Mouse (Mus musculus): Measurements from ENCODE around the gene Eloa.
"Not testable (repeated sequence)": the region's sequence is repeated elsewhere in the genome, so short reads cannot be mapped to it uniquely, and the experiment has no call there.

Eloa gene

DNA sequence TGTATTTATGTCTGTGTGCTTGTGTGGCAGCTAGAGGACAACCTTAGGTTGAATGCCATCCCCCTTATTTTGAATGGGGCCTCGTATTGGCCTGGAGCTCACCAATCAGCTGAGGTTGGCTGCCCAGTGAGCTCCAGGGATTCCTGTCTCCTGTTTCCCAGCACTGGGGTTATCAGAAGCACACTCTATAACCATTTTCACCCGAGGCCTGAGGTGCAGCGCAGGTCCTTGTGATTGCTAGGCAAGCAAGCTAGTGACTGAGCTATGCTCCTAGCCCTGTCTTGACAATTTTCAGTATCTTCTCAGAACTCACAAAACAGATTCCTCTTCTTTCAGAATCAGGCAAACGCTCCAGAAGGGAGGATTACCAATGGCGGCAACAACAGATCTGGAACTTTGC lies 37.0 kb downstream of the Eloa start:
- no peak for ATAC-seq (ENCODE audit: low TSS enrichment)

DNA sequence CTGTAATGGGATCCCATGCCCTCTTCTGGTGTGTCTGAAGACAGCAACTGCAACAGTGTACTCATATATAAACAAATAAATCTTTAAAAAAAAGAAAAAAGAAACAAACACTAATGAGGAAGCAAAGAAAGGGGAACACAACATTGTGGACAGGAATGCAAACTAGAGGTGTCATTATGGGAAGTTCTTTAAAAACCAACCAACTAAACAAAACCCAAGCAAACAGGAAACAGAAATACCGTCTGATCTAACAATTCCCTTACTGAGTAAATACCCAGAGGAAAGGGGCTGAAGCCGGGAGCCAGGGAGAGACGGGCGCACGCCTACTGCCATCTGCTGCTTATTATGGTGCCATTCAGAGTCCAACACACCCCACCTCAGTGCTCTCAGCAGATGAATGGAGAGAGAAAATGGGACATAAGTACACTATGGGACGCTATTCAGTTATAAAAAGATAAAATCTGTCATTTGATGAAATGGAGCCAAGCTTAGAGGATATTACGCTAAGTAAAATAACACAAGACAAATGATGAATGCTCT lies 40.0 kb downstream of the Eloa start:
- ATAC-seq (ENCODE audit: low TSS enrichment): peak; percentile 96

GRCm38 (mm10) chr4:135980223-135980622 lies 41.3 kb downstream of the Eloa start:
- not testable (repeated sequence) for ATAC-seq (ENCODE audit: low TSS enrichment)

- no peak for ATAC-seq (ENCODE audit: low TSS enrichment)
Observed at GRCm38 (mm10) chr4:135976146-135976545, 45.4 kb downstream of the Eloa start.

GRCm38 (mm10) chr4:135972911-135973811 lies 48.4 kb downstream of the Eloa start:
- ATAC-seq (ENCODE audit: low TSS enrichment): no peak

DNA sequence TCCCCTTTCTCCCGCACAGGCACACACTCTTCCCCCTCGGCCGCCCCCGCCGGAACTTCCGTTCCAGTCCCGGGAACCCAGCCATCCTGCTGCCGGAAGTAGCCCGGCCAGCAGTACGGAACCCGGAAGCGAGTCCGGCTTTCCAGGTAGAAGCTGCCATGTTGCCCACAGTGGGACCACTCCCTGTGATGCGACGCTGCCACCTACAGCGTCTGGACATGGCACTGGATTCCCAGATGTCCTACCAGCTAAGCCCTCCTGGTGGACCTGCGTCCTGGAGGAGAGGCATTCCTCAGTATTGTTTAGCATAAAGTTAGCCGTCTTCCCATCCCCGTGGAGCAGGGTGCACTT lies 49.0 kb downstream of the Eloa start, which contains the start of gene Lypla2:
Gene Lypla2, minus strand, starts transcription at position 71 of the 351 bp plus-strand sequence.
- ATAC-seq (ENCODE audit: low TSS enrichment): peak; percentile 89

GRCm38 (mm10) chr4:135971805-135972555 lies 49.6 kb downstream of the Eloa start:
- ATAC-seq (ENCODE audit: low TSS enrichment): peak; percentile 14; the same call in 1 of the 2 replicates

- ATAC-seq (ENCODE audit: low TSS enrichment): no peak
Observed at GRCm38 (mm10) chr4:135970585-135970984, 51.0 kb downstream of the Eloa start.

GRCm38 (mm10) chr4:135969070-135969750 lies 52.4 kb downstream of the Eloa start:
- no peak for ATAC-seq (ENCODE audit: low TSS enrichment)

DNA sequence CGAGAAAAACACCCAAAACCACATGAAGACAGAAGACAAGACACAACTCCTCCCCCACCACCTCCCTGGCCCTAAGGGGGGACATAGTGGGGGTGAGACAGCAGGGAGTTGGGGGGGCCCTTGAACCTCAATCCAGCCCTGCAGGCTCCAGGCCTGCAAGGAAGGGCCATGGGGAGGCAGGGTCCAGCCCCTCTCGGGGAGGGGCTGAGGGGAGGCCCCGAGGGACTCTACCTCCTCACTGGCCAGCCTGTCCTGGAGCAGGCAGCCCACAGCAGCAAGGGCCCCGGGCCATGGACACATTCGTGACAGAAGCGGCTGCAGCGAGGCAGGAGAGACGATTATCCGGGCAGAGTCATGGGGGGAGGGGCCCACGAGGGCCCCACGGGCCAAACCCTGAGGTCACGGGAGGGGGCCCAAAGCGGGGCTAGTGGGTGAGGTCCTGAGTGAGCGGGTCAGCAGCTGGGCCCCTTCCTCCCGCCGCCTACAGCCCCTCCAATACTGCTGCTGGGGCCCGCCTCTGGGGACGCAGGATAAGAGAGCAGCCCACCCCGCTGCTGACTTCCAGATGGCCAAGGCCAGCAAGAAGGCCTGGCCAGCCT lies 53.2 kb downstream of the Eloa start:
- ATAC-seq (ENCODE audit: low TSS enrichment): no peak

DNA sequence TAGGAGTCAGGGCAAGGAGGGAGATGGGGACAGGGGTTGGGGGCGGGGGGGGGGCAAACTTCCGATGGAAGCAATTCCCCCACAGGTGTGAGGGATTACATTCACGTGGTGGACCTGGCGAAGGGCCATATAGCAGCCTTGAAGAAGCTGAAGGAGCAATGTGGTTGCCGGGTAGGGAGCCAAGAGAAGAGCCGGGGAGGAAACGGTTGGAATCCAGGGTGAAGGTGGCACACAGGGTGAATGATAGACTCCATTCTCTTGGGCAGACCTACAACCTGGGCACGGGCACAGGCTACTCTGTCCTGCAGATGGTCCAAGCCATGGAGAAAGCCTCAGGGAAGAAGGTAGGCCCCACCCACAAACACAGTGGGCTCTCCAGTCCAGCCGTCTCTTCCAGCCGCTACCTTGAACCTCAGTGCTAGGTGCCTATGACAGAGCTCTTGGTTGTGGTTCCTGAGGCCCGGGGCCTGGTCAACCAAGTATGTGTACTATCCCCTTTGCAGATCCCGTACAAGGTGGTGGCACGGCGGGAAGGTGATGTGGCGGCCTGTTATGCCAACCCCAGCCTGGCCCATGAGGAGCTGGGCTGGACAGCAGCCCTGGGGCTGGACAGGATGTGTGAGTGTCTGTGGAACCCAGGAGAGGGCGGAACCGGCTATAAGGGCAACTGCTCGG lies 54.3 kb downstream of the Eloa start:
- ATAC-seq (ENCODE audit: low TSS enrichment): no peak

DNA sequence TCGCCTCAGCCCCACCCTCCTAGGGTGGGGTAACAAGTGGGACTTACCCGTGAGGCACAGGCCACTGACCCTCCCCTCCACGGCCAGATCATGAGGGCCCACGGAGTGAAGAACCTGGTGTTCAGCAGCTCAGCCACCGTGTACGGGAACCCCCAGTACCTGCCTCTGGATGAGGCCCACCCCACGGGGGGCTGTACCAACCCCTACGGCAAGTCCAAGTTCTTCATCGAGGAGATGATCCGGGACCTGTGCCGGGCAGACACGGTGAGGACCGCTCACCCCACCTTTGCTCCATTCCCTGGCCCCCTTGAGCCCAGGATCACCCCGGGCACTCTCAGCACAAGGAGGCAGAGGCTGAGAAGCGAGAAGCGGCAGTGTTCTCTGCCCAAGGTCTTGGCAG lies 55.3 kb downstream of the Eloa start:
- no peak for ATAC-seq (ENCODE audit: low TSS enrichment)

GRCm38 (mm10) chr4:135965113-135965512 lies 56.5 kb downstream of the Eloa start:
- no peak for ATAC-seq (ENCODE audit: low TSS enrichment)

DNA sequence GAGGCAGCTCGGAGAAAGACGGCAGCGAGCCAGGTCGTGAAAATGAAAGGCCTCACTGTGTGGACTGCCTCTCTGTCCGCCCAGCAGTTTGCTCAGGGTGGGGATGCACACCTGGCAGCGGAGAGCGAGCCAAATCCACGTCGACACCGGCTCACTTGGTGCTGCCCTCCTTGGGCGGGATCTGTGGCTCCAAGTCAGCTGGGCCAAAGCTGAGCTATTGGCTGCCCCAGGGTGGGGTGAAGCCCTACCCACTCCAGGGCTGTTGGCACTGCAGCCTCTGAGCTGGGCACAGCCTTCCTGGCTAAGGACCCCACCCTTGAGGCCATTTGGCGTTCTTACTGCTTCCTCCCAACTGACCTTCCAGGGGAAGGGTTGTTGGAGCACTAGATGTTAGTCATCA lies 57.1 kb downstream of the Eloa start:
- ATAC-seq (ENCODE audit: low TSS enrichment): peak; percentile 15; the same call in 1 of the 2 replicates

DNA sequence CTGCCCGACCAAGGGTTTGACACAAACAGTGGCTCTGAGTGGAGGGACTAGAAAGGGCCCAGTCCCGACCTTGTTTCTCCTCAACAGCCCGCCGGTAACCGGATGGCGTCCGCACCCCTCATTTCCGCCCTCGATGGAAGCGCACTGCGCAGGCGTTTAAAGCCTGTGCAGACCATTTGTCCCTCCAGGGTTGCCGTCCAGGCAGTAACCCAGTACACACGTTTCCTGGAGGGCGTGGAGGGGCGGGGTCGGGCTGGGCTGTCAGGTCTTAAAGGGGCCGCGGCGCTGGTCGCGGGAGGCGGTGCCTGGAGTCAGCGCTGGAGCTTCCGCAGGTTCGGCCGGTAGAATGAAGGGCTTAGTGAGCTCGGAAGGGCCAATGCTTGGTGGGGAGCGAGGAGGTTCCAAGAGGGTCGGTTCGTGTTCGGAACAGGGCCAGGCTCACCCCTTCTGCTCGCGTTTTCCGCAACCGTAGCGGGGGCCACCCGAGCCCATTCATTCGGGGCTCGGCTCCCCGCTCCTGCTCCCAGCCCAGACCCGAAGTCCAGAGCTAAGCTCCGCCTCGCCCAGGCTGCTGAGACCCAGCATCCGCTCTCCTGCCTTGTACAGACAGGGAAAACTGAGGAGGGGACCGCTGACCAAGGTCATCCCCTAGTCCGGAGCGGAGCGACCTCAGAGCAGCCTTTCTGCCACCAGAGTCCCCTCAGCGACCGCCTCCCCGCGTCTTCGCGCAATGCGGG lies 57.9 kb downstream of the Eloa start, which contains the start of gene Gale:
Gene Gale, plus strand, starts transcription at position 271 of the 737 bp plus-strand sequence.
- peak; percentile 74 for ATAC-seq (ENCODE audit: low TSS enrichment)

DNA sequence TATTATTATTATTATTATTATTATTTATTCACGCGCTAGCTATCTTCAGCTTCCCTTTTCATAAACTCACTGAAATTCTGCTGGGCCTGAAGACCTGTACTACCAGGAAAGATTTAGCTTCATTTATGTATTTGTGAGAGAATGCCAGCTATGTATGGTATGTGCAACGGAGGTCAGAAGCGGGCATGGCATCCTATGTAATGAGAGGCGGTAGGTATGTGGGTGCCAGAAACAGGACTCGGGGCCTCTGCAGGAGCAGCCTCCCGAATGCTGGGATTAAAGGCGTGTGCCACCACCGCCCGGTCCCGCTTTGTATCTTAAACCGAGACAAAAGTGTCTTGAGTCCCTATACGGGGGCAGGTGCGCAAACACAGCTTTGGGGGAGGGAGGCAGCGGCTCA lies 58.6 kb downstream of the Eloa start:
- ATAC-seq (ENCODE audit: low TSS enrichment): peak; percentile 2; the same call in 1 of the 2 replicates

- no peak for ATAC-seq (ENCODE audit: low TSS enrichment)
Observed at GRCm38 (mm10) chr4:135962198-135962597, 59.4 kb downstream of the Eloa start.

DNA sequence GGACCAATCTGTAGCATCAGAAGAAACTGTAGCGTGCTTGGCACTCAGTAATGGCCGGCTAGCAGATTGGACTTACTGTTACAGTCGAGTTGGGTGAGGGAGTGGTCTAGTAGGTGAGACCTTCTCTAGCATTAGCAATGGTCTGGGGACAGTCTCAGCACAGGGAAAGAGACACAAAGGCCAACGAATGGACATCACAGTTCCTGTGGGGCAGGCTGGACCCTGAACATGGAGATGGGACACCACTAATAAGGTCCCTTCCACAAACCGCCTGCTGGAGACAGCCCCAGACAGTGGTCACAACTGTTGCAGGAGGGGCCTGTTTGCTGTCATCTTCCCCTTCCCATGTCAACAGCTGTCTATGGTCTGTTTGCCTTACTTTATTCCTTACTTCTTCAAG lies 59.9 kb downstream of the Eloa start:
- no peak for ATAC-seq (ENCODE audit: low TSS enrichment)

DNA sequence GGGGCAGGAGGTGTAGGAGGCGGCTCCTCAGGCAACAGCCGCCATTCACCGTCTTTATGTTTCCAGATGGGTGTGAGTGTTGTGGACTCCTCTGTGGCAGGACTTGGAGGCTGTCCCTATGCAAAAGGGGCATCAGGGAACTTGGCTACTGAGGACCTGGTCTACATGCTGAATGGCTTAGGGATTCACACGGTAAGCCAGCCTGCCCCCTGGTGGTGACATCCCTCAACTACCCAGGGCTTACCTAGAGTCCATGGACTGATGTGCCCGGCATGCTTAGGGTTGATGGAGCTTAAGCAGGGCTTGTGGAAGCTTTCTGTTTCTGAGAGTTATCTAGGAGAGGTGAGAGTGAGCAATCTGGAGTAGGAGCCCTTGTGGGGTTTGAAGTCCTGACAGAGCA lies 60.8 kb downstream of the Eloa start:
- ATAC-seq (ENCODE audit: low TSS enrichment): peak; percentile 44

DNA sequence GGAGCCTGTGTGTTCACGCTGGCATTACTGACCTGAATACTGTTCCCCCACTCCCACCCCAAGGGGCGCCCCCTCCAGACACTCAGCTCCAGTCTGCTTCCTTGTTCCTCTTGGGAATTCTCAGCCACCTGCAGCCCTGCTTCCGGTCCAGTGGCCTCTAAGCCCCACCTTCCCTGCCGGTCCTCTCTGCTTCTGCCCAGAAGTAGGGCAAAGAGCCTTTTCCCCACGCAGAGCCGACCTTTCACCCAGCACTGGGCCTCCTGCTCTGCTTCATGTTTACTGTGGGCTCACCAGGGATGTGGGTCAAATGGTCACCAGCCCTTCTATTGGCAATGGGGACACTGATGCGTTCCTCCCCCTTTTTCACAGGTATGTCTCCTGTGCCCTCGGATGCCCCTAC lies 63.2 kb downstream of the Eloa start:
- ATAC-seq (ENCODE audit: low TSS enrichment): no peak
